Mouse (Mus musculus) liver, embryonic 14.5 days (tissue): ENCODE measurements around the gene Slc2a9.

Source experiments
- CTCF ChIP-seq: IDR thresholded peaks from 2 replicates; pipeline ENCODE4 v1.5.1; 2016; ENCODE audit warnings: antibody characterized with exemption, low read depth, control low read depth
- EP300 ChIP-seq: IDR thresholded peaks from 2 replicates; pipeline ENCODE4 v1.6.1; 2016; ENCODE audit warnings: antibody characterized with exemption, low read depth

- TF ChIP-seq CTCF (no peak), EP300 (no peak)
Observed at GRCm38 (mm10) chr5:38371308-38371707, 131.6 kb downstream of the Slc2a9 start.
